Mouse (Mus musculus): ENCODE data around the gene Myo6. TPM values are rescaled to one million over a fixed set of nuclear protein-coding genes. Genes with fewer than 3 reads are reported as not detected.

Gene Myo6
- polyA plus RNA-seq (2015; fragmentation: Nextera tagmentation; extraction: Ambion mirVana) = 19.1 and 19.7 TPM in 2 replicates

DNA sequence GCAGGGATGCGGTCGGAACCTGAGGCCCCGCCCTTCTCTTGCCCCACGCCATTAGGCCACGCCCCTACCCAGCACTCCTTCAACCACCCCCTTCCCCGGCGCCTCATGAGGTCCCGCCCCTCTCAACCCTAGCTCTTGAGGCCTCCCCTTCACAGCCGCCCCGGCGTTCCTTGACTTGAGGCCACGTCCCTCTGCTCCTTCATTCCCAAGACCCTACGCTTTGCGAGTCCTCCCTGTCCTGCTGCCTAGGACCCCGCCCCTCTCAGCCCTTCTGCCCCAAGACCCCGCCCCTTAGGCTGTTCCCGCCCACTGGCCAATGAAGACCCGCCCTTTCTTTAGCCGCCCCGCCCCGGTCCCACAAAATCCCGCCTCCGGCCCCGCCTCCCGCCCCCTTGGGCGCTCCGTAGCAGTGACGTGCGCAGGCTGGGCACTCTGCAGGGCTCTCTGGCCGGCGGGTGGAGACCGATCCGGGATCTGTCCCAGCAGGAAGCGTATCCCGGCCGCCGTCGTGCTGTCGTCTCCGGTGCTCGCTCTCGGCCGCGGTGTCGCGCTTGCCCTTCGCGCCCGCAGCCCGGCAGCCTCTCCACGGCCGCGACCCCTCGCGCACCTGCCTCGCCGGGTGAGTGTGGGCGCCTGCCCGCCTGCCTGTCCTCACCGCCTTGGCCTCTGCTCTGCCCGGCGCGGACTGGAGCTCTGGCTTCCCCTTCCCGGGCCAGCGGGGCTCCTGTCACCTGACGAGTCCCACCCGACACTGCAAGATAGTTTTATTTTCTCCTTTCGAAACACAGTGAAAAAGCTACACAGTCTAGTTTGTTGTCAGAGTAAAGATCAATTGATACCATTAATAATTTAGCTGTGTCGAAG lies at the start of gene Myo6:
TSS of gene Myo6 (plus strand) at position 421 of the 864 bp plus-strand sequence.
- peak; percentile 98 for ATAC-seq (ENCODE audit: low FRiP score)
- Histone ChIP-seq H3K36me3 (no peaks in the 10 kb centered on the region), H3K4me2 (peak within 1 kb of the TSS; percentile 72), H3K27me3 (no peaks in the 10 kb centered on the region), H3K4me3 (peak within 1 kb of the TSS; percentile 75), H3K27ac (peak within 1 kb of the TSS; percentile 85), H3K4me1 (replicated peaks) (0 out of 2 replicates have a peak, but pooled peaks cover 9% of the 10 kb centered on the region), H3K9ac (peak within 1 kb of the TSS; percentile 81), H3K9me3 (no peaks in the 10 kb centered on the region)
- WGBS = under 1% methylated on average over 69 of the region's 69 CpGs

DNA sequence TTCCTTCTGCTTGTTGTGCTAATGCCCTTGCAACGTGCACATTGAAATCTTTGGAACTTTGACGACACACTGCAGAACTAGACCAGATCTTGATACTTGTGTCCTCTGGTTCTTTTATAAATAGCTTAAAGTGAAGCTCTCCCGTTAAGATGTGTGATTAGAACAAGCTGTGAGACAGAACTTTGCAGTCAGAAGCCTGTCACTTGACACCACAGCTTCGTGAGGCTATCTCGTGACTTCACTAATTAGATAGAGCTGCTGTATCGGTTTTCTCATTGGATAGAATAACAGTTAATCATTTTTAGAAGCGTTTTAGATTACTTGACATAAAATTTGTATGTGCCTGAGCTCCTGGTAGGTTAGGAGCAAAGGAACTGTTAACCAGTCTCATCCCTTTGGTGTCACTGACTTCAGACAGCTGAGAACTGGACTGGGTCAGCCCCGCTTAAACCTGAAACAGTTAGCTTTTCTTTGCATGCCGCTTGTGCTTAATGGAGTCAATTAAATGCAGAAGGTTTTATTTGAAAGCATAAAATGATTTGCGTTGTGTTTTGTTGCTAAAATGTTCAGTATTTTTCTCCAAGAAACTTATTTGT lies 18.7 kb upstream of the Myo6 start:
- Histone ChIP-seq H3K9ac (no peak overlapping the region), H3K4me3 (no peak overlapping the region), H3K27ac (no peak overlapping the region), H3K4me1 (replicated peaks) (no peaks in the 10 kb centered on the region), H3K27me3 (no peaks in the 10 kb centered on the region), H3K9me3 (no peaks in the 10 kb centered on the region), H3K4me2 (no peak overlapping the region), H3K36me3 (peaks cover 43% of the 10 kb centered on the region)
- no peak for ATAC-seq (ENCODE audit: low FRiP score)
- WGBS = 89% methylated on average over 10 of the region's 10 CpGs

- H3K36me3 ChIP-seq = peaks cover 28% of the 10 kb centered on the region
- H3K4me1 ChIP-seq (replicated peaks) = no peaks in the 10 kb centered on the region
- no peaks in the 10 kb centered on the region for H3K9me3 ChIP-seq
- no peaks in the 10 kb centered on the region for H3K27me3 ChIP-seq
- H3K4me2 ChIP-seq = no peak overlapping the region
- WGBS = 84% methylated on average over 5 of the region's 5 CpGs
- no peak overlapping the region for H3K4me3 ChIP-seq
- no peak overlapping the region for H3K27ac ChIP-seq
- H3K9ac ChIP-seq = no peak overlapping the region
- ATAC-seq (ENCODE audit: low FRiP score) = no peak
Measured at GRCm38 (mm10) chr9:80149594-80149993, 15.2 kb upstream of the Myo6 start.

DNA sequence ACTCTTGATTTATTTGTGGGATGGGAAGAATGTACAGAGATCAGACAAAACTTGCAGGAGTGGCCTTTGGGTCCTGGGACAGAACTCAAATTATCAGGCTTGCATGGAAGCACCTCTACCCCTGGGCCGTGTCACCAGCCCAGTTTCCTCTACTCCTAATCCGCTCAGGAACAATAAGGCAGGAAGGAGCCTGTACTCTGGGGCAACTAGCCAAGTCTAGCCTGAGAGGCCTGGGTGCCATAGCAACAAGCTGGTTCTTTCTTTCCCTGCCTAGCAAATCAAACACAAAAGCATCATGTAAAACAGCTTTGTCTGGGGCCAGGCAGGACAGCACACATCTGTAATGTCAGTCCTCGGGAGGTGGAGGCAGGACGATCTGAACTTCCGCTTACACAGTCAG lies 9.6 kb upstream of the Myo6 start:
- no peak overlapping the region for H3K27ac ChIP-seq
- 43% methylated on average over 5 of the region's 5 CpGs for WGBS
- no peaks in the 10 kb centered on the region for H3K27me3 ChIP-seq
- H3K4me2 ChIP-seq = no peak overlapping the region
- peaks cover 14% of the 10 kb centered on the region for H3K36me3 ChIP-seq
- H3K9ac ChIP-seq = no peak overlapping the region
- H3K4me1 ChIP-seq (replicated peaks) = no peaks in the 10 kb centered on the region
- peak; percentile 72 for ATAC-seq (ENCODE audit: low FRiP score)
- no peak overlapping the region for H3K4me3 ChIP-seq
- no peaks in the 10 kb centered on the region for H3K9me3 ChIP-seq

DNA sequence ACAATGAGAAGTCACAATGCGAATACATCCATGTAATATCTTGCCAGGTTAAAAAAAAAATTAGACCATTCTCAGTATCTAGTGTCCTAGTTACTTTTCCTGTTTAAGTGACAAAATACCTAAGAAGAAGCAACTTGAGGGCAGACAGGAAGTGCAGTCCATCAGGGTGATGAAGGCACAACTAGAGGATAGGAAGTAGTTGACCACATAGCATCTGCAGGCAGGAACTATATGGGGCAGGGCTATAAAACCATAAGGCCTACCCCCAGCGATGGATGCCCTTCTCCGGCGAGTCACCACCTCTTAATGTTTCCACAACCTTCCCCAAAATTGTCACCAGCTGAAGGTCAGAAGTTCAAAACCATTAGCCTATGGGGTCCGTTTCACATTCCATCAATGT lies 8.1 kb upstream of the Myo6 start:
- Histone ChIP-seq H3K9me3 (no peaks in the 10 kb centered on the region), H3K36me3 (peaks cover 13% of the 10 kb centered on the region), H3K4me1 (replicated peaks) (no peaks in the 10 kb centered on the region), H3K27me3 (no peaks in the 10 kb centered on the region), H3K4me3 (no peak overlapping the region), H3K27ac (no peak overlapping the region), H3K9ac (no peak overlapping the region), H3K4me2 (no peak overlapping the region)
- ATAC-seq (ENCODE audit: low FRiP score) = no peak
- 85% methylated on average over 5 of the region's 5 CpGs for WGBS

DNA sequence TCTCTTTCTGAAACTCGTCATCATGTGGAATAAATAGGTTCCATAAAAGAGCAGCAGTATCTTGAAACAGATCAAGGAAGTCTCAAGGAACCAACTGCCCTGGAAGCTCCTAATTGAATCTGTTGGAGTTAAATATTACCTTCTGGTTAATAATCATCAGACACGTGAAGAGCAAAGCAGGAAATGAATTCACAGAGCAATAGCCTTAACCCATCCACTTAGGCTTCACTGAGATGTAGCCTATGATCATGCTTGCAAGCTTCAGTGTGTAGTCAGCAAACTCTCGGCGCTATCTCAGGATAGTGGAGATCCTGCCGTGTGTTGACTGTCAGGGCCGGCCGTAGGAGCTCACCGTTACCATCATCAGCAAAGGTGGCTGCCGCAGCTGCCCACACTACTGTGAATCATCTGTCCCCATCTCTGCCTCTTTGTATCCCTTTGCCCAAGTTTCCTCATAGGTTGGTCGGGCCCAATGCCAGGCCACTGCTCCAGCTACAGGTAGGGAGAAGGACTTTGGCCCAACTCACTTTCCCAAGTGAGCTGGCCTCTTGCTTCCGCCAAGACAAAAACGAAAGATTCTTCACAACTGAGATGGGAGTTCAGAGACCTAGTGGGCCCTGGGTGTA lies 6.9 kb upstream of the Myo6 start:
- 92% methylated on average over 12 of the region's 12 CpGs for WGBS
- no peak for ATAC-seq (ENCODE audit: low FRiP score)
- no peak overlapping the region for H3K4me2 ChIP-seq

DNA sequence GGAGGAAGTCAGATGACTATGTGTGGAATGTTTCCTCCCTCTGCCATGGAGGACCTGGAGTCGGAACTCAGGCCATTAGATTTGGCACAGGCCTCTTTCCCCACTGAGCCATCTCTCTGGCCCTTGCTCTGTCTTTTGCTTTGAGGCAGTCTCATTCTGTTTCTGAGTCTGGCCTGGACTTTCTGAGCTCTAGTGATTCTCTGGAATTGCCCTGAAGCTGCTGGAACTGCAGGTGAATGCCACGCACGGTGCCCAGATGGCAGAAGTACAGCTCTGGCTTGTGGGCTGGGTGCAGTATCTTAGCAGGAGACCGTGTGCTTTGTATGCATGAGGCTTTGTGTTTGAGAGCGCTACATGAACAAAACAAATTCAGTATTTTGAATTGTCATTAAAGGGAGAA lies 5.9 kb upstream of the Myo6 start:
- no peaks in the 10 kb centered on the region for H3K27me3 ChIP-seq
- no peak overlapping the region for H3K9ac ChIP-seq
- ATAC-seq (ENCODE audit: low FRiP score) = no peak
- H3K9me3 ChIP-seq = no peaks in the 10 kb centered on the region
- H3K36me3 ChIP-seq = no peaks in the 10 kb centered on the region; the same call in 1 of the 2 replicates
- no peak overlapping the region for H3K4me3 ChIP-seq
- H3K27ac ChIP-seq = no peak overlapping the region
- 83% methylated on average over 5 of the region's 5 CpGs for WGBS
- no peak overlapping the region for H3K4me2 ChIP-seq
- H3K4me1 ChIP-seq (replicated peaks) = 0 out of 2 replicates have a peak, but pooled peaks cover under 1% of the 10 kb centered on the region

More for the DNA sequence above, 6.9 kb upstream of the Myo6 start:
- Histone ChIP-seq H3K9me3 (no peaks in the 10 kb centered on the region), H3K4me1 (replicated peaks) (no peaks in the 10 kb centered on the region), H3K9ac (no peak overlapping the region), H3K4me3 (no peak overlapping the region), H3K36me3 (peaks cover 3% of the 10 kb centered on the region; the same call in 1 of the 2 replicates), H3K27me3 (no peaks in the 10 kb centered on the region), H3K27ac (no peak overlapping the region)

- no peak overlapping the region for H3K4me2 ChIP-seq
- ATAC-seq (ENCODE audit: low FRiP score) = no peak
- no peaks in the 10 kb centered on the region; the same call in 1 of the 2 replicates for H3K36me3 ChIP-seq
- no peak overlapping the region for H3K9ac ChIP-seq
- H3K9me3 ChIP-seq = no peaks in the 10 kb centered on the region
- H3K4me3 ChIP-seq = no peak overlapping the region
- H3K27me3 ChIP-seq = no peaks in the 10 kb centered on the region
- 0 out of 2 replicates have a peak, but pooled peaks cover 9% of the 10 kb centered on the region for H3K4me1 ChIP-seq (replicated peaks)
- 61% methylated on average over 4 of the region's 4 CpGs for WGBS
- H3K27ac ChIP-seq = no peak overlapping the region
Measured at GRCm38 (mm10) chr9:80161451-80161850, 3.4 kb upstream of the Myo6 start.

DNA sequence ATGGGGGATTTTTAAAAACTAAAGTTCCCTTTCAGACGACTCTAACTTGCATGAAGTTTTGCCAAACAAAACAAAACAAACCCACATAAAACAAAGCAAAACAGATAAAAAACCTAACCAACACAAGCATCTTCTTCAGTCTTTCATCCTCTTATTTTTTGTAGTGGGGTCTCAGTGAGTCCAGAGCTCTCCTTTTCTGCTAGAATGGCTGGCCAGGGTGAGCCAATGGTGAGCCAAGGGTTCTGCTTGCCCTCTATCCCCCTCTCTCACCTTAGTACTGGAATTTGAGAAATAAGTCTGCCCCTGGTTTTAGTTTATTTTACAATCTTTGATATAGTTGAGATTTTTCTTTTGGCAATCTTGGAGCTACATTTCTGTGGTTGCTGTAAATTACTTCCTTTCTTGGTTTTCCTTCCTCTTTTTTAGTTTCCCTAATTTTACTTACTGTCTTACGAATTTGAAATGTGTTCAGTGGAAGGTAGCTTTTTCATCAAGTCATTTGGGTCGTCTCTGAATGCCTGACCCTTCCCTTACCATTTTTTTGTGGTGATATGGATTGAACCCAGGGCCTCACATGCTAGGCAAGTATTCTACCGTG lies 1.6 kb upstream of the Myo6 start:
- no peaks in the 10 kb centered on the region for H3K27me3 ChIP-seq
- H3K9me3 ChIP-seq = no peaks in the 10 kb centered on the region
- H3K4me2 ChIP-seq = no peak overlapping the region
- H3K27ac ChIP-seq = no peak overlapping the region
- H3K9ac ChIP-seq = no peak overlapping the region
- ATAC-seq (ENCODE audit: low FRiP score) = no peak
- no peaks in the 10 kb centered on the region for H3K36me3 ChIP-seq
- 84% methylated on average over 4 of the region's 4 CpGs for WGBS
- H3K4me1 ChIP-seq (replicated peaks) = 0 out of 2 replicates have a peak, but pooled peaks cover 9% of the 10 kb centered on the region
- no peak overlapping the region for H3K4me3 ChIP-seq

DNA sequence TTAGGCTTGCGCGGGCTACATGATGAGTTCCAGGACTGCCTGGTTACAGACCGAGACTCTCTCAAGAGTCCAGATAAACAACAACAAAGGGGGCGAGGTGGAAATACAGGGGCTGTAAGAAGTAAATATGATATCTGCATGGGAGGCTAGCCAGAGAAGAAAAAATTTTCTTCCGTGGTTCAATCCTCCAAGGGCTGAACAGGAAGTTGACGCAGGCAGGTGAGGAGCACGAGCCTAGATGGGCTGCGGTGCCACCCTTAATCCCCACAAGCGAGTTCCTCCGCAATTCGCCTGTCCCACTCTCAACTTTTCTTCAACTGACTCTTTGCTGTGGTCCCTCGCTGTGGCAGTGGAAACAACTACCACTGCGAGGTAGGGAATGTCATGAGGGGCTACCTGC lies 640 bp upstream of the Myo6 start:
- Histone ChIP-seq H3K27me3 (no peaks in the 10 kb centered on the region), H3K27ac (no peak overlapping the region), H3K36me3 (no peaks in the 10 kb centered on the region), H3K4me3 (peak overlapping the region; percentile 75), H3K4me1 (replicated peaks) (0 out of 2 replicates have a peak, but pooled peaks cover 9% of the 10 kb centered on the region), H3K9ac (peak overlapping the region; percentile 81; the same call in 1 of the 2 replicates), H3K9me3 (no peaks in the 10 kb centered on the region), H3K4me2 (peak overlapping the region; percentile 72)
- no peak for ATAC-seq (ENCODE audit: low FRiP score)
- WGBS = 7% methylated on average over 13 of the region's 13 CpGs

GRCm38 (mm10) chr9:80165690-80166089 lies 859 bp downstream of the Myo6 start:
- Histone ChIP-seq H3K36me3 (no peaks in the 10 kb centered on the region), H3K4me1 (replicated peaks) (0 out of 2 replicates have a peak, but pooled peaks cover 9% of the 10 kb centered on the region), H3K9ac (no peak overlapping the region), H3K4me3 (peak overlapping the region; percentile 75), H3K4me2 (peak overlapping the region; percentile 72), H3K9me3 (no peaks in the 10 kb centered on the region), H3K27me3 (no peaks in the 10 kb centered on the region), H3K27ac (no peak overlapping the region)
- no peak for ATAC-seq (ENCODE audit: low FRiP score)
- WGBS = 53% methylated on average over 9 of the region's 9 CpGs

- no peaks in the 10 kb centered on the region for H3K9me3 ChIP-seq
- H3K4me2 ChIP-seq = peak overlapping the region; percentile 72
- 76% methylated on average over 6 of the region's 6 CpGs for WGBS
- ATAC-seq (ENCODE audit: low FRiP score) = no peak
- H3K4me3 ChIP-seq = no peak overlapping the region
- H3K27me3 ChIP-seq = no peaks in the 10 kb centered on the region
- H3K36me3 ChIP-seq = no peaks in the 10 kb centered on the region
- H3K4me1 ChIP-seq (replicated peaks) = 0 out of 2 replicates have a peak, but pooled peaks cover 9% of the 10 kb centered on the region
- H3K9ac ChIP-seq = no peak overlapping the region
- no peak overlapping the region for H3K27ac ChIP-seq
Measured at GRCm38 (mm10) chr9:80166425-80166824, 1.6 kb downstream of the Myo6 start.

Data from hindbrain, embryonic 13.5 days (tissue).